ENCODE assay signal across 20 mouse cellular contexts in genomic region chr5:111114597-111114996, GRCm38 (mm10).
A peak's percentile ranks its signal among the peaks of the same experiment; 100 is the strongest.
DNase-seq lines count a peak whose midpoint lies in the region; ATAC-seq and TF ChIP-seq lines count a peak whose summit lies in the region.
"Had no signal": no experiment of that assay in that cellular context is flagged by ENCODE, and none has a peak within 500 bp of the region (broad histone marks: within the 10 kb centered on the region; RNA-seq: fewer than 3 reads in every experiment).

No protein-coding gene starts in this region.

- ATAC-seq in heart, postnatal 0 days (ENCODE audit: insufficient read depth, low read depth): no peak
- no peak for ATAC-seq in heart, embryonic 12.5 days (ENCODE audit: insufficient number of reproducible peaks, low FRiP score)
- no peak for ATAC-seq in kidney, embryonic 14.5 days (ENCODE audit: low FRiP score, low TSS enrichment)
- ATAC-seq in kidney, embryonic 15.5 days (replicated peaks; ENCODE audit: low FRiP score): no peak
- ATAC-seq: forebrain, embryonic 13.5 days; forebrain, embryonic 15.5 days had no signal

- H3K4me2 ChIP-seq in heart, postnatal 0 days (ENCODE audit: low read depth, low read length): no peak overlapping the region
- no peak overlapping the region for H3K4me2 ChIP-seq in heart, embryonic 12.5 days
- H3K4me2 ChIP-seq in kidney, embryonic 14.5 days (replicated peaks; ENCODE audit: low read depth, low read length): no peak overlapping the region
- H3K4me2 ChIP-seq in kidney, embryonic 15.5 days: no peak overlapping the region
- H3K4me2 ChIP-seq: embryonic facial prominence, embryonic 12.5 days; forebrain, embryonic 13.5 days; forebrain, embryonic 15.5 days had no signal

- H3K4me1 ChIP-seq in heart, postnatal 0 days (ENCODE audit: control insufficient read depth, insufficient read depth): peaks cover 3% of the 10 kb centered on the region; the same call in 1 of the 2 replicates
- peaks cover 32% of the 10 kb centered on the region for H3K4me1 ChIP-seq in heart, embryonic 12.5 days (replicated peaks)
- H3K4me1 ChIP-seq in kidney, embryonic 14.5 days (ENCODE audit: control insufficient read depth, insufficient read depth, low read length): peaks cover 43% of the 10 kb centered on the region
- H3K4me1 ChIP-seq in kidney, embryonic 15.5 days: peaks cover 60% of the 10 kb centered on the region
- peaks cover 18% of the 10 kb centered on the region for H3K4me1 ChIP-seq in brown adipose tissue, adult 24 weeks (ENCODE audit: control insufficient read depth, insufficient read depth, insufficient read length, low read length)
- H3K4me1 ChIP-seq in midbrain, embryonic 10.5 days: peaks cover 29% of the 10 kb centered on the region

- no peak overlapping the region for H3K9ac ChIP-seq in heart, postnatal 0 days (replicated peaks; ENCODE audit: low read depth, low read length)
- no peak overlapping the region for H3K9ac ChIP-seq in heart, embryonic 12.5 days
- H3K9ac ChIP-seq in kidney, embryonic 14.5 days (ENCODE audit: low read depth, low read length): no peak overlapping the region
- H3K9ac ChIP-seq in kidney, embryonic 15.5 days: no peak overlapping the region
- H3K9ac ChIP-seq: embryonic facial prominence, embryonic 12.5 days; forebrain, embryonic 13.5 days; forebrain, embryonic 15.5 days had no signal

- no peak overlapping the region for H3K4me3 ChIP-seq in heart, postnatal 0 days (ENCODE audit: low read depth, low read length)
- H3K4me3 ChIP-seq in heart, embryonic 12.5 days: no peak overlapping the region
- H3K4me3 ChIP-seq in kidney, embryonic 14.5 days (ENCODE audit: low read length): no peak overlapping the region
- no peak overlapping the region for H3K4me3 ChIP-seq in kidney, embryonic 15.5 days (replicated peaks)
- H3K4me3 ChIP-seq in brown adipose tissue, adult 24 weeks (ENCODE audit: insufficient read depth, low read depth, low read length): no peak overlapping the region
- no peak overlapping the region for H3K4me3 ChIP-seq in midbrain, embryonic 10.5 days
- H3K4me3 ChIP-seq: embryonic facial prominence, embryonic 10.5 days; embryonic facial prominence, embryonic 12.5 days; forebrain, embryonic 13.5 days; forebrain, embryonic 15.5 days had no signal

- peaks cover 8% of the 10 kb centered on the region; the same call in 1 of the 2 replicates for H3K27me3 ChIP-seq in heart, postnatal 0 days (ENCODE audit: control insufficient read depth, insufficient read depth, low read length)
- peaks cover 37% of the 10 kb centered on the region; the same call in 1 of the 2 replicates for H3K27me3 ChIP-seq in heart, embryonic 12.5 days (replicated peaks)
- H3K27me3 ChIP-seq in kidney, embryonic 14.5 days (ENCODE audit: control insufficient read depth, insufficient read depth, low read length): no peaks in the 10 kb centered on the region
- no peaks in the 10 kb centered on the region for H3K27me3 ChIP-seq in kidney, embryonic 15.5 days
- 0 out of 2 replicates have a peak, but pooled peaks cover 5% of the 10 kb centered on the region for H3K27me3 ChIP-seq in midbrain, embryonic 10.5 days (ENCODE audit: low read depth, poor library complexity, severe bottlenecking)
- H3K27me3 ChIP-seq: embryonic facial prominence, embryonic 12.5 days; forebrain, embryonic 13.5 days; forebrain, embryonic 15.5 days had no signal

- no peak for TF ChIP-seq EP300 in heart, postnatal 0 days (IDR thresholded peaks at IDR 0.05; ENCODE audit: low read depth)

- peak; percentile 93 for DNase-seq in heart, adult 11 months
- no peak for DNase-seq in heart, postnatal 10 days
- no peak for DNase-seq in heart, postnatal 0 days (ENCODE audit: low spot score)
- no peak for DNase-seq in midbrain, embryonic 10.5 days (ENCODE audit: low spot score)
- DNase-seq: adrenal gland, adult 2 months; adrenal gland, postnatal 10 days; adrenal gland, postnatal 25 days; cerebellum, adult 11-12 months; cerebellum, adult 2 months; cerebellum, adult 9-10 months; cerebellum, postnatal 10 days; cerebellum, postnatal 25 days had no signal

- no peaks in the 10 kb centered on the region for H3K36me3 ChIP-seq in heart, postnatal 0 days (replicated peaks; ENCODE audit: control insufficient read depth, insufficient read depth, low read length)
- no peaks in the 10 kb centered on the region for H3K36me3 ChIP-seq in heart, embryonic 12.5 days
- no peaks in the 10 kb centered on the region; the same call in 1 of the 2 replicates for H3K36me3 ChIP-seq in kidney, embryonic 14.5 days (ENCODE audit: control insufficient read depth, insufficient read depth, low read length)
- H3K36me3 ChIP-seq in kidney, embryonic 15.5 days: no peaks in the 10 kb centered on the region
- no peaks in the 10 kb centered on the region for H3K36me3 ChIP-seq in midbrain, embryonic 10.5 days
- H3K36me3 ChIP-seq: embryonic facial prominence, embryonic 12.5 days; forebrain, embryonic 15.5 days had no signal

- peak overlapping the region; percentile 23 for H3K27ac ChIP-seq in heart, postnatal 0 days (ENCODE audit: low read depth)
- H3K27ac ChIP-seq in heart, embryonic 12.5 days (ENCODE audit: poor library complexity, severe bottlenecking): no peak overlapping the region
- H3K27ac ChIP-seq in kidney, embryonic 14.5 days (ENCODE audit: low read depth, low read length): peak overlapping the region; percentile 30; the same call in 1 of the 2 replicates
- H3K27ac ChIP-seq in kidney, embryonic 15.5 days: no peak overlapping the region; the same call in 1 of the 2 replicates
- H3K27ac ChIP-seq in brown adipose tissue, adult 24 weeks (replicated peaks; ENCODE audit: low read depth, low read length): peak overlapping the region; percentile 66
- no peak overlapping the region for H3K27ac ChIP-seq in midbrain, embryonic 10.5 days (replicated peaks)
- H3K27ac ChIP-seq: embryonic facial prominence, embryonic 10.5 days; forebrain, embryonic 15.5 days had no signal

- TF ChIP-seq CTCF in heart, postnatal 0 days (IDR thresholded peaks at IDR 0.05; ENCODE audit: low read depth): no peak

- intact Hi-C loops in heart, postnatal 10 days (cut with DNase I): no loop called here

- H3K9me3 ChIP-seq in heart, postnatal 0 days (replicated peaks; ENCODE audit: control insufficient read depth, low read length): no peaks in the 10 kb centered on the region
- H3K9me3 ChIP-seq in heart, embryonic 12.5 days (replicated peaks): no peaks in the 10 kb centered on the region
- no peaks in the 10 kb centered on the region for H3K9me3 ChIP-seq in kidney, embryonic 14.5 days (ENCODE audit: control insufficient read depth, low read length)
- no peaks in the 10 kb centered on the region for H3K9me3 ChIP-seq in kidney, embryonic 15.5 days (replicated peaks)
- no peaks in the 10 kb centered on the region for H3K9me3 ChIP-seq in midbrain, embryonic 10.5 days (replicated peaks)
- H3K9me3 ChIP-seq: embryonic facial prominence, embryonic 10.5 days; embryonic facial prominence, embryonic 12.5 days; forebrain, embryonic 13.5 days; forebrain, embryonic 15.5 days had no signal

- 74% methylated on average over 10 of the region's 10 CpGs for WGBS in heart, postnatal 0 days
- WGBS in heart, embryonic 12.5 days: 81% methylated on average over 10 of the region's 10 CpGs
- WGBS in kidney, embryonic 14.5 days: 49% methylated on average over 10 of the region's 10 CpGs
- 51% methylated on average over 10 of the region's 10 CpGs for WGBS in kidney, embryonic 15.5 days
- 89% methylated on average over 10 of the region's 10 CpGs for WGBS in midbrain, embryonic 10.5 days

Comparison
In these comparisons a context has a peak if more than half of its experiments do, and no peak if none do; other contexts are left out.
1. H3K27ac ChIP-seq: peak in heart, postnatal 0 days (single experiment), kidney, embryonic 14.5 days (single experiment) and brown adipose tissue, adult 24 weeks (single experiment); none in heart, embryonic 12.5 days (single experiment), kidney, embryonic 15.5 days (single experiment) and midbrain, embryonic 10.5 days (single experiment).